Mouse (Mus musculus): Measurements from ENCODE around the gene Gck.

The Gck gene

GRCm38 (mm10) chr11:5949586-5950352, at the start of gene Gck:
Gene Gck, minus strand, starts transcription at chr11:5950081.
- DNase-seq, result peak; percentile 88

- no peak for DNase-seq
Measured at GRCm38 (mm10) chr11:5998472-5998871, 48.6 kb upstream of the Gck start.

GRCm38 (mm10) chr11:5995989-5996388, 46.1 kb upstream of the Gck start:
- peak; percentile 85 for DNase-seq

- no peak for DNase-seq
Measured at GRCm38 (mm10) chr11:5994880-5995279, 45.0 kb upstream of the Gck start.

- DNase-seq, result no peak
Measured at GRCm38 (mm10) chr11:5994212-5994611, 44.3 kb upstream of the Gck start.

- peak; percentile 81 for DNase-seq
Measured at GRCm38 (mm10) chr11:5990910-5991309, 41.0 kb upstream of the Gck start.

- no peak for DNase-seq
Measured at GRCm38 (mm10) chr11:5989954-5990593, 40.2 kb upstream of the Gck start.

GRCm38 (mm10) chr11:5988126-5988525, 38.2 kb upstream of the Gck start:
- no peak for DNase-seq

- no peak for DNase-seq
Measured at GRCm38 (mm10) chr11:5983629-5984028, 33.7 kb upstream of the Gck start.

- no peak for DNase-seq
Measured at GRCm38 (mm10) chr11:5981323-5981722, 31.4 kb upstream of the Gck start.

GRCm38 (mm10) chr11:5980561-5980960, 30.7 kb upstream of the Gck start:
- no peak for DNase-seq

- DNase-seq, result no peak
Measured at GRCm38 (mm10) chr11:5980108-5980507, 30.2 kb upstream of the Gck start.

GRCm38 (mm10) chr11:5979088-5979487, 29.2 kb upstream of the Gck start:
- DNase-seq, result no peak

- DNase-seq, result peak; percentile 65
Measured at GRCm38 (mm10) chr11:5976106-5976505, 26.2 kb upstream of the Gck start.

- peak; percentile 80 for DNase-seq
Measured at GRCm38 (mm10) chr11:5975068-5975467, 25.2 kb upstream of the Gck start.

- DNase-seq, result no peak
Measured at GRCm38 (mm10) chr11:5974053-5974452, 24.2 kb upstream of the Gck start.

- peak; percentile 52 for DNase-seq
Measured at GRCm38 (mm10) chr11:5973151-5973550, 23.3 kb upstream of the Gck start.

- no peak for DNase-seq
Measured at GRCm38 (mm10) chr11:5971202-5971601, 21.3 kb upstream of the Gck start.

GRCm38 (mm10) chr11:5968223-5968622, 18.3 kb upstream of the Gck start:
- no peak for DNase-seq

- DNase-seq, result no peak
Measured at GRCm38 (mm10) chr11:5966751-5967150, 16.9 kb upstream of the Gck start.

GRCm38 (mm10) chr11:5965865-5966264, 16.0 kb upstream of the Gck start:
- DNase-seq, result no peak

GRCm38 (mm10) chr11:5960051-5960450, 10.2 kb upstream of the Gck start:
- DNase-seq, result no peak

GRCm38 (mm10) chr11:5955546-5956276, 5.8 kb upstream of the Gck start, which contains the start of gene Ykt6:
Gene Ykt6, plus strand, starts transcription at chr11:5955693.
- DNase-seq, result peak; percentile 97

Measured in retina, postnatal 1 day (tissue).